Mouse (Mus musculus) T-helper 17 cell (primary cell): ENCODE data around the gene Pigk.

Experiments used
- in situ Hi-C, 2 experiments: fragments of 300-600 bp; cut with MboI, MseI; formaldehyde crosslinking; loops; 1 replicate in 1 of 2; 2 replicates in 1 of 2; pipeline ENCODE4 v1.15.1; 2025; ENCODE audit warnings: high pct_unique_total_duplicates in 2 of 2

Gene Pigk

GRCm38 (mm10) chr3:152728238-152728637 is 14.3 kb downstream of the Pigk start:
- in situ Hi-C loops, result no loop called here

DNA sequence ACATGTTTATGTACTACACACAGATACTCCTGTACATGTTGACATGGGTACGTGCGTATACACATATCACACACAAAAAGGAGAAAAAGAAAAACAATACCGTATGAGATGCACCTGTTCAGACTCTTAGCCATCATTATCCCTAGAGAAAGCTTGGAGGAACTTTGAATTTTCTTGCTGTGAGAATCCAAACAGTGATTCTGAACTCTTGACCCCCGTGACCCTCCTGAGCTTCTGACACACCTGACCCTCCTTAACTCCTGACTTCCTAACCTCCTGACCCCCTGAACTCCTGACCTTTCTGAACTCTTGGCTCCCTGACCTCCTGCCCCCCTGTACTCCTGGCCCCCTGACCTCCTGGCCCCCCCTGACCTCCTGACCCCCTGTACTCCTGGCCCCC is 19.1 kb downstream of the Pigk start:
- in situ Hi-C loops, result no loop called here

GRCm38 (mm10) chr3:152733513-152733912 is 19.6 kb downstream of the Pigk start:
- in situ Hi-C loops, result no loop called here

DNA sequence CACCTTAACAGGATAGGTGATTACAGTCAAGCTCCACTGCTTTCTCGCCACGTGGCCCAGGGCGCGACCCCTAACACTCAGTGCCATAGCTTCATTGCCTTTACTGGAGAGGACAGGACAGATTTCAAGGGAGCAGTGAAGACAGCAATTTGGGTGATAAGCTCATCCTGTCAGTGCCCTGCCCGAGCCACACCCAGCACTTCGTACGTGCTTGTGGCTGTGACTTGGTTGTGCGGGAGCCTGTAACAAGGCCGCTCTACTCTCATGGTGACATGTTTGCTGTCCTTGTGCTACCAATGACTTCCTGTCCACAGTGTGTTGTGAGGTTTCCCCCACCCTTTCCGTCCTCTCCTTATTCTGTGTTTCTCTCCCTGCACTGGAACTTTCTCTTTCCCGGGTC is 20.2 kb downstream of the Pigk start:
- in situ Hi-C loops, result no loop called here

DNA sequence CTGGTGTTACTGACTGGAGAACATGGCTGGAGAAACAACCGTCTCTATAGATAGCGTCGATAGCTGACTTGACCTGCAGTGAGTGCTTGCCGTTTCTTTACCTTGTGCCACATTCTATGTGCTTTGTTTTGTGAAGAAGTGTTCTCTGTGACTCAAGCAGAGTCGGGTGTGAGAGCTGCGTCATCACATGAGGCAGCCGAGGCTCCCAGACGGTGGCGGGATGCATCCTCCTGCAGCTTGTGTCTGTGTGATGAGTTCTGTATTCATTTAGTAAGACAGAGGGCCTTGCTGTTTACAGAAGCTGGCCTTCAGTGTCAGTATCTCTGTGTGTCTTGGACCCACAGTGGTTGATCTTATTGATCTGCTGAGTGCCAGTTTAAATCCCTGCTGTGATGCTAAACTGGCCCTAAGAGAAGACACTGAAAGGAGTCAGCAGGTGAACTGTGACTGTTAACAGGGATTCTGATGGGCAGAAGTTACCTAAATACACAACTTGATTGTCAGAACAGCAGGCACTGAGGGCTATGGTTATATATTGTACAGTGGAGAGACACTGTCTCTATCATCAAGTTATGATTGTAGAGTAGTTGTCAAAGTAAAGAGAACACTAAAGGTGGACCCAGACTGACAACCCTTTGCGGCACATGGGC is 21.8 kb downstream of the Pigk start:
- in situ Hi-C loops, result no loop called here

DNA sequence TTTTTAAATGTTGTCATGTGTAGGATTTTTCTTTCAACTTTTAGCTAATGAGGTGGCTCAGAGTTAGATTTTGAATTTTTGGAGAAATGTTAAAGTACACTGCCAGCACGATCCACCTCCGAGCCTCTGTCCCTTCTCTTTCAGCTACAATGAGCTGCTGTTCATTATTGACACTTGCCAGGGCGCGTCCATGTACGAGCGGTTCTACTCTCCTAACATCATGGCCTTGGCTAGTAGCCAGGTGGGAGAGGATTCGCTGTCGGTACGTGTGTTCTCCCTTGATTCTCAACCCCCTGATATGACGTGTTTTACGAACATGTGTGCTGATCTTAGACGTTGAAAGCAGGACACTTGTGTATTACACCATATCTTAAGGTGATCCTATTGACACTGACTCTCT is 30.4 kb downstream of the Pigk start:
- in situ Hi-C loops, result no loop called here

GRCm38 (mm10) chr3:152745611-152746010 is 31.7 kb downstream of the Pigk start:
- in situ Hi-C loops, result loop anchor here in 1 of 2 experiments (5.0 kb wide), 1 partner anchor 268 kb away; no protein-coding TSS in a partner anchor

- in situ Hi-C loops, result loop anchor here in 1 of 2 experiments (5.0 kb wide), 1 partner anchor 272 kb away; no protein-coding TSS in a partner anchor
Observed at GRCm38 (mm10) chr3:152749461-152749871, 35.6 kb downstream of the Pigk start.

DNA sequence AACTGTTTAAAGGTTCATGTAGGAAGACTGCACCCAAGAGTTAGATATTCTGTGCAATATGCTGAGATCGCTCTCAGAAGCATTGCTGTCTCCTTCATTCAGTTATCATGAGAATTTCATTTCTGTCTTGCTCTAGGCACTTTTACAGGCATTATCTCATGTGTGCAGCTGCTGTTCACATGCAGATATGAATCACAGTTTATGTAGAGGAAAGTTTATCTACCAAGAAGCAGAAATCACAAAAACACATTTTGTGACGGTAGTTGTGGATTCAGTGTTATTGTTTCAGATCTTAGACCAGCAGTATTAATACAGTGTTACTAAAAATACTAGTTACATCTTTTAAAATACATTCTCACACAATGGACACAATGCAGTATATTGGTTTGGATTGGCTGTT is 36.0 kb downstream of the Pigk start:
- in situ Hi-C loops, result loop anchor here in 1 of 2 experiments (5.0 kb wide), 1 partner anchor 273 kb away; no protein-coding TSS in a partner anchor

DNA sequence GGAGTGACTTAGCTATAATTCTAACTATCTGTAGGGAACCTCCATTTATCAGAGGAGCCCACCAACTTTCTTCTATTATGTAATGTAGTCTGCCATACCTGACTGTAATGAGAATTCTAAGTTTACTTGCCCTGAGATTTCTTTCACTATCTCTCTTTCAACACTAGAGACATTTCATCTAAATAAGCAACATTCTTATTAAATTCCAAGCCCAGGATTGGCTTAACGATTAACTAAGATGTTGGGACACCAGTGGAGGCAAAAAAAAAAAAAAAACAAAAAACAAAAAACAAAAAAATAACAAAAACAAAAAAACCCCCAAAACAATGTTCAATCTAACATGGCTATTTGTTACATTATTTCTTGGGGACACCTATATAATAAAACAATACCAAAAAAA is 39.0 kb downstream of the Pigk start:
- in situ Hi-C loops, result no loop called here

DNA sequence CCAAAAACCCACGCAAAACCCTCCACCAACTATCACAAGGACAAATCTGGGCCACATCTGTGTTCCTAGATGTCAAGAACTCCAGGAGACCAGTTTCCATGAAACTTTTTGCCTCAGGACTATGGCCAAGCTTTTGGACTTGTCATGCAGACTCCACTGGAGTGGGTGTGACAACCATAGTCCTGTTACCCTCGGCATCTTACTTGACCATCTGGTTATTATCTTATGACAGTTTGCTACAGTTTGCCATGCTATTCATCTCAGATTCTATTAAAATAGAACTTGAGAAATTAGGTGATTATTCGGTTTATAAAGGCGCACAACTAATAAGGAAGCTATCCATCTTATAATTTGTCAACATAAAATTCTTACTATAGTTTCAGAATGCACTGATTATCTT is 39.4 kb downstream of the Pigk start:
- in situ Hi-C loops, result no loop called here

GRCm38 (mm10) chr3:152753920-152754764 is 40.2 kb downstream of the Pigk start:
- in situ Hi-C loops, result no loop called here

DNA sequence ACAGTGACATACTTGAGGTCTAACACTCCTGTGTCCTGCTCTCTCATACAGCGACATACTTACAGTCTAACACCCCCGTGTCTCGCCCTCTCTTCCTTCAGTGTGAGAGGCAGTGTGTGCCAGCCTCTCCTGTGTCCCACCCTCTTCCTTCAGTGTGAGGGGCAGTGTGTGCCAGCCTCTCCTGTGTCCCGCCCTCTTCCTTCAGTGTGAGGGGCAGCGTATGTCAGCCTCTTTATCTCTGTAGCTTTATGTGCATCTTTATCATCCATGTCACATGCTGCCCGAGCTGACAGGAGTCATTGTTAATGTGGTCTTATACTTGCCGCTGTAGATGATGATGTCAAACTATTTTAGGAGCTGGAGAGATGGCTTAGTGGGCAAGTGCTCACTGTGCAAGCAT is 41.6 kb downstream of the Pigk start:
- in situ Hi-C loops, result loop anchor here (5.0 kb wide), 2 partner anchors 38 to 278 kb away; no protein-coding TSS in a partner anchor

- in situ Hi-C loops, result loop anchor here (5.0 kb wide), 2 partner anchors 40 to 280 kb away; no protein-coding TSS in a partner anchor
Observed at GRCm38 (mm10) chr3:152756896-152757295, 43.0 kb downstream of the Pigk start.

GRCm38 (mm10) chr3:152757464-152758393 is 43.8 kb downstream of the Pigk start:
- in situ Hi-C loops, result loop anchor here (5.0 kb wide), 2 partner anchors 40 to 280 kb away; no protein-coding TSS in a partner anchor

DNA sequence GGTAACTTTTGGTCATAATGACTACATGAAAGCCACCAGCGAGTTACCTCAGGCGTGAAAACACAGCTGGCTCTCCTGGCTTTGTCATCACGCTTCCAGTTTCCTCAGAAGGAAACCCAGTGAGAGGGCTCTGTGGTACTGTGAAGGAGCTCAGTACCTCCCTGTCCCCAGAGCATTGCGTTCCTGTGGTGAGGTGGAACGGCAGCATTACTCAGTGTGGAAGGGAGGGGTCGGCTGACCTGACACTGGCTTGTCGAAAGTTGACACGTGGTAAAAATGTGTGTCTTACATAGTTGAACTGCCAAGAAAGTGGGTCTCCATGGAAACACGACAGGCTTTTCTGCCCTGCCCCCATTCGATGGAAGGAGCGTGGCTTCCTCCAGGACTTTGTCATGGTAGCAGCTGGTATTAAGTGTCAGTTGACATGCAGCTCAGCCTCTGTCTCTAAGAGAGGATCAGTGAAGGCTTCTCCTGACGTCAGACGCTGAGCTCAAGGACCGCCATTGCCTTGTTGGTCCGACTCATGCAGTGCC is 44.7 kb downstream of the Pigk start:
- in situ Hi-C loops, result loop anchor here (5.0 kb wide), 2 partner anchors 41 to 281 kb away; no protein-coding TSS in a partner anchor

GRCm38 (mm10) chr3:152761116-152761515 is 47.2 kb downstream of the Pigk start:
- in situ Hi-C loops, result no loop called here

DNA sequence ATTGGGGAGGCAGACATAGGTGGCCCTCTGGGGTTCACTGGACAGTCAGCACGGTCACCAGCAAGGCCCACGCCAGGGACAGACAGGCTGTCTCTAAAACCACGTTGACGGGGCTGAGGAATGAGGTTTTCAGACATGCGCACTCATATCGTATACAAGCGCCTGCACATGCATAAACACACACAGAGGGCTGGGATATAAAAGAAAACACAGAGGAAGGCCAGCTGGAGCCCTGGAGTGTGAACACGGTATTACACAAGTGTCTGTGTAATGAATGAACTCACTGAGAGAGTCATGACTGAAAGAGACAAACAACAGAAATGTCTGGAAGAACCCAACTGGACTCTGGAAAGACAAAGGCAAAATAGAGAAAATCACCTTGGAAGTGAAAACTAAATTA is 47.8 kb downstream of the Pigk start:
- in situ Hi-C loops, result no loop called here

- in situ Hi-C loops, result no loop called here
Observed at GRCm38 (mm10) chr3:152762302-152762701, 48.4 kb downstream of the Pigk start.

GRCm38 (mm10) chr3:152763139-152763882 is 49.4 kb downstream of the Pigk start:
- in situ Hi-C loops, result no loop called here
